Mouse (Mus musculus) lung, postnatal 0 days (tissue): Measurements from ENCODE around the gene Apol9b. TPM values are rescaled to one million over a fixed set of nuclear protein-coding genes. Genes with fewer than 3 reads are reported as not detected.
A peak's percentile ranks its signal among the peaks of the same experiment; 100 is the strongest.
"Not testable (repeated sequence)": the region's sequence is repeated elsewhere in the genome, so short reads cannot be mapped to it uniquely, and the experiment has no call there.

ENCODE experiments used
- ATAC-seq: fragments of 200-750 bp; cut with Nextera tagmentation; 2 replicates; pipeline ENCODE4 v1.8.0; 2017; ENCODE audit warnings: moderate library complexity
- DNase-seq: peaks from one replicate; pipeline ENCODE4 v3.0.0-alpha.2; 2016; ENCODE audit warnings: low spot score
- H3K27ac ChIP-seq: fragments of 300-500 bp; sonication (generic); 2 replicates; pipeline ENCODE4 v1.5.1; 2014; ENCODE audit warnings: antibody characterized with exemption, mild to moderate bottlenecking, low read length, mixed read lengths
- H3K27me3 ChIP-seq: fragments of 300-500 bp; sonication (generic); replicated peaks from 2 replicates; pipeline ENCODE4 v1.6.1; 2014; ENCODE audit warnings: low read length, mixed read lengths; ENCODE audit not compliant: insufficient read depth
- H3K36me3 ChIP-seq: fragments of 300-500 bp; sonication (generic); 2 replicates; pipeline ENCODE4 v1.6.1; 2014; ENCODE audit warnings: low read length, mixed read lengths; ENCODE audit not compliant: insufficient read depth
- H3K4me1 ChIP-seq: fragments of 300-500 bp; sonication (generic); 2 replicates; pipeline ENCODE4 v1.6.1; 2014; ENCODE audit warnings: antibody characterized with exemption, low read depth, low read length, mixed read lengths; ENCODE audit not compliant: insufficient read depth
- H3K4me2 ChIP-seq: fragments of 300-500 bp; sonication (generic); replicated peaks from 2 replicates; pipeline ENCODE4 v1.6.1; 2014; ENCODE audit warnings: low read depth, mild to moderate bottlenecking, low read length, moderate library complexity, mixed read lengths
- H3K4me3 ChIP-seq: fragments of 300-500 bp; sonication (generic); 2 replicates; pipeline ENCODE4 v1.5.1; 2014; ENCODE audit warnings: low read depth, low read length
- H3K9ac ChIP-seq: fragments of 300-500 bp; sonication (generic); replicated peaks from 2 replicates; pipeline ENCODE4 v1.6.1; 2014; ENCODE audit warnings: low read depth, mild to moderate bottlenecking
- H3K9me3 ChIP-seq: fragments of 300-500 bp; sonication (generic); 2 replicates; pipeline ENCODE4 v1.6.1; 2016; ENCODE audit warnings: low read length, mixed read lengths
- CTCF ChIP-seq: IDR thresholded peaks from 2 replicates; pipeline ENCODE4 v1.5.1; 2016; ENCODE audit warnings: antibody characterized with exemption, mild to moderate bottlenecking
- EP300 ChIP-seq: IDR thresholded peaks from 2 replicates; pipeline ENCODE4 v1.6.1; 2016; ENCODE audit warnings: antibody characterized with exemption, mild to moderate bottlenecking, control low read depth
- WGBS: fragments of 180-500 bp; shearing (Covaris S2); extraction: QIAGEN DNeasy Blood & Tissue Kit; methylation state at CpG from one replicate; pipeline ENCODE4 v1.1.7; 2014; 5-methylcytosine and 5-hydroxymethylcytosine counted together
- polyA plus RNA-seq: library from polyadenylated mRNA; unstranded; fragments of >200 nt; fragmentation: Nextera tagmentation; extraction: Ambion mirVana; gene quantifications from 2 replicates; pipeline ENCODE4 v1.2.1, GENCODE M21; 2015

The Apol9b gene
- polyA plus RNA-seq, 1 experiment from 2014 or later = 0.31 TPM

DNA sequence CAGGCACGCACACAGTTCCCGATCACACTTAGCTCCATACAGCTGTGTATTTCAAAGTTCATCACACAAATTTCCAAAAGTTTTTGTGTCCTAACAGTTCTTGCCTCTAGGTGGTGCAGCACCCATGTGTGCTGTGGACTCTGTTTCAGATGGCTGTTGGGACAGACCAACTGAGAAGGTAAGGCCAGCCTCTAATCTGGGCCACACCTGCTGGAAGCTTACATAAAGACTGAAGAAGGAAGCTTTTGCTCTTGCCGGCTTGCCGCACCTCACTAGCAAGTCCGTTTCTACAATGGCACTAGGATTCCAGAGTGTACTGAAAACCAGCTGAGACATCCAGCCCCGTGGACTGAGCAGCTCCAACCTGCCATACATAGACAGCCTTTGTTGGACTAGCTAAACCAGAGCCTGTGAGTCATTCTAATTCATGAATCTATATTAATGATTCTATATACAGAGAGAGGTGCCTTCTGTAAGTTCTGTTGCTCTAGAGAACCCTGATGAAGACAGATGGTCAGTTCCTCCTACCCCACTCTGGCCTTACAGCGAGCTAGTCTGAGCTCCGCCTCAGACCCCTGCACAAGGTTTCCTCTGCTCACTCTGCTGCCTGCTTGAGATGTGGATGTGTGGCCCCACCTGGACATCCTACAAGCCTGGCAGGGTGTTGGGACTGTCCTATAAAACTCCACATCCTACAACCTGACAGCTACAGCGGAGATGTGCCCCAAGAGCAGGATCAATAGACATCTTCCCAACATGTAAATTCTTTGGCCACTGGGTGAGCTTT is 11.9 kb downstream of the Apol9b start:
- Histone ChIP-seq H3K4me2 (no peak overlapping the region), H3K9me3 (no peaks in the 10 kb centered on the region), H3K27me3 (no peaks in the 10 kb centered on the region), H3K9ac (no peak overlapping the region), H3K4me3 (no peak overlapping the region), H3K36me3 (no peaks in the 10 kb centered on the region), H3K27ac (no peak overlapping the region), H3K4me1 (no peaks in the 10 kb centered on the region)
- 68% methylated on average over 9 of the region's 9 CpGs for WGBS
- DNase-seq (peak; percentile 34), ATAC-seq (peak; percentile 59; the same call in 1 of the 2 replicates)
- no peak for TF ChIP-seq EP300
- peak; percentile 66 for TF ChIP-seq CTCF

DNA sequence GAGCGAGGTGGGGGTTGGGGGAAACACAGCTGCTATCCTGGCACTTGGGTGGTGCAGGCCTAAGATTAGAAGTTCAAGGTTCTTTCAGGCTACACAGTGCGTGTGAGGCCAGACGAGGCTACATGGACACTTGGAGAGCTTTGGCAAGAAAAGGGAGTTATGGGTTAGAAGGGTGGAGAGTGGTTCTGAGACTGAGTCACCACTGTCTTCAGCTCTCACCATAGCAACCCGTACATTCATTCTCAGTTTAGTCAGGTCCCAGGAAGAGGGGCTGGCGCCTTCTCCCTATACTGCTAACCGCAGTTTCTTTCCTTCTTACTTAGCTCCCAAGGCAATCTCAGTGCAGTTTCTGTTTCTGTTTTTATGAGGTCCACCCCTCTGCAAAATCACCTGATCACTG is 12.7 kb downstream of the Apol9b start:
- H3K27me3 ChIP-seq, ATAC-seq, H3K4me3 ChIP-seq, H3K9ac ChIP-seq, H3K4me1 ChIP-seq, H3K4me2 ChIP-seq, H3K36me3 ChIP-seq, H3K27ac ChIP-seq, H3K9me3 ChIP-seq, DNase-seq: not testable (repeated sequence)
- WGBS = 75% methylated on average over 6 of the region's 6 CpGs

DNA sequence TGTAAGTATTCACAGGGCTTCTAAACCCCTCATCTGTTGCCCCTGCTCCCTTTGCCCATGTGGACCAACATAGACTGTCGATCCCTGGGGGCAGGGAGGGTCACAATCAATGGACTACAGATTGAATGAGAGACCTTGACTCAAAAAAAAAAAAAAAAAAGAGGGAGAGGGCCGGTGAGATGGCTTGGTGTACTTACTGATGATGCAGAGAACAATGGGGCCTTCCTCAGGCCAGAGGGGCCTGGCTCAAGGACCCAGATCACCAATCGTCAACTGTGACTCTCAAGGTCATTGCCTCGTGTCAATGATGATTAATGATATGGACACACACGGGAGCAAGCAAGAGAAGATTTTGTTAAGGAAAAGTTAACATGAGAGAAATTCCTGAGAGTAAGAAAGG is 15.8 kb downstream of the Apol9b start:
- Histone ChIP-seq H3K27ac (no peak overlapping the region), H3K4me1 (no peaks in the 10 kb centered on the region), H3K4me2 (no peak overlapping the region), H3K9me3 (no peaks in the 10 kb centered on the region), H3K36me3 (no peaks in the 10 kb centered on the region), H3K9ac (no peak overlapping the region), H3K4me3 (no peak overlapping the region), H3K27me3 (no peaks in the 10 kb centered on the region)
- TF ChIP-seq EP300 (no peak), CTCF (no peak)
- 19% methylated on average over 5 of the region's 5 CpGs for WGBS
- DNase-seq = no peak
- no peak for ATAC-seq

DNA sequence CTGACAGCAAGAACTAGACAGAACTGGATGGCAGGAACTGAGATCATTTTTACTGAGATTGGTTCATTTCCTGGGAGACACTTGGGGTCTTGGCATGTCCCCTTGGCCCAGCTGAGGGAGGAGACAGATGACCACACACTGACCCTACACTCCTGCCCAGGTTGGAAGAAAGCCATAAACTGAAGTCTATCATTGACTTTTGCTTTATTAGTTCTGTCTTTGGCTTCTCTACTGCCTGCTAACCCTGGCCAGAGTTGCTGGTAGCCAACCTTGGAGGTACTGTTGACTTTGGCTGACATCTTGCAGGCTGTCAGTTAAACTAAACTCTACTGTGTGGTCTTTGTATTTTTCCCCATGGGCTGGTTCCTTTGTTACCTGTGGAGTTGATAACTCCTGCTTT is 16.2 kb downstream of the Apol9b start:
- no peak for ATAC-seq
- H3K27me3 ChIP-seq = no peaks in the 10 kb centered on the region
- TF ChIP-seq EP300 = no peak
- TF ChIP-seq CTCF = no peak
- H3K27ac ChIP-seq = no peak overlapping the region
- no peaks in the 10 kb centered on the region for H3K4me1 ChIP-seq
- H3K36me3 ChIP-seq = no peaks in the 10 kb centered on the region
- no peaks in the 10 kb centered on the region for H3K9me3 ChIP-seq
- H3K4me3 ChIP-seq = no peak overlapping the region
- no peak overlapping the region for H3K9ac ChIP-seq
- no peak for DNase-seq
- no peak overlapping the region for H3K4me2 ChIP-seq

DNA sequence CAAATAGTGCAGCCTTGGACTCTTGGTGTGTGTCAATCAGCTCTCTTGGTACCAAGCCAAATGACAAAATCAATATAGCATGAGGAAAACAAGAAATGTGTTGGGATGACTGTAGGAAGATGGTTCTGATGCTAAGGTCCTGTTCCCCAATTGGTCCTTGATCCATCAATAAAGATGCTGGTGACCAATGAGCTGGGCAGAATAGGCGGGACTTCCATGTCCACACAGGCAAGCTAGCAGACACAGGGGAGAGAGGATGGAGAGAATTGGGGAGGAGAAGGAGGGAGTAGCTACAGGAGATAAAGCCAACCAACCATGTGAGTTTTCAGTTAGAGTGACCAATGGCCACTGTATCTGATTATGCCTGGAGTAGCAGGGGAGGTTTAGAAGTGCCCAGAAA is 17.5 kb downstream of the Apol9b start:
- ATAC-seq (no peak), DNase-seq (no peak)
- Histone ChIP-seq H3K27me3 (no peaks in the 10 kb centered on the region), H3K9ac (no peak overlapping the region), H3K27ac (no peak overlapping the region), H3K4me1 (no peaks in the 10 kb centered on the region), H3K4me3 (no peak overlapping the region), H3K9me3 (no peaks in the 10 kb centered on the region), H3K36me3 (no peaks in the 10 kb centered on the region), H3K4me2 (no peak overlapping the region)
- WGBS = 81% methylated on average over 1 of the region's 1 CpGs
- TF ChIP-seq EP300 (no peak), CTCF (no peak)

DNA sequence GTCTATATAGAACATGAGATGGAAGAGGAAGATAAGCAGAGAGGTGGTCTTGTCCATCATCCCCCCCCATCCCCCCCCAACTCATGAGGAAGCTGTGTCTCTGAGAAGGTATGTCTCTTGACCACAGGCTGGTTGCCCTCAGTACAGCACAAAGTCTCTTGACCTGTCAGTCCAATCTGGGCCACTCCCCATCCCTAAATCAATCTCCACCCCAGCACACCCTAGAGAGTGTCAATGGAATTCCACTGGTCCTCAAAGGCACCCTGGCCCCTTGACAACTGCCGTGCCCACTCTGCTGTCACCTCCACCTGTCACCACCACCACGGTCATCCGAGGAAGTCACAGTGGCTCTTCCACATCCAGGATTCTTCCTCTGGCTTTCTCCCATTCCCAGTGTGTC is 19.6 kb downstream of the Apol9b start:
- TF ChIP-seq CTCF = no peak
- no peak for TF ChIP-seq EP300
- Histone ChIP-seq H3K4me1 (no peaks in the 10 kb centered on the region), H3K9ac (no peak overlapping the region), H3K9me3 (no peaks in the 10 kb centered on the region), H3K4me2 (no peak overlapping the region), H3K27ac (no peak overlapping the region), H3K27me3 (no peaks in the 10 kb centered on the region), H3K4me3 (no peak overlapping the region), H3K36me3 (no peaks in the 10 kb centered on the region)
- DNase-seq = no peak
- WGBS = 62% methylated on average over 3 of the region's 3 CpGs
- no peak for ATAC-seq

DNA sequence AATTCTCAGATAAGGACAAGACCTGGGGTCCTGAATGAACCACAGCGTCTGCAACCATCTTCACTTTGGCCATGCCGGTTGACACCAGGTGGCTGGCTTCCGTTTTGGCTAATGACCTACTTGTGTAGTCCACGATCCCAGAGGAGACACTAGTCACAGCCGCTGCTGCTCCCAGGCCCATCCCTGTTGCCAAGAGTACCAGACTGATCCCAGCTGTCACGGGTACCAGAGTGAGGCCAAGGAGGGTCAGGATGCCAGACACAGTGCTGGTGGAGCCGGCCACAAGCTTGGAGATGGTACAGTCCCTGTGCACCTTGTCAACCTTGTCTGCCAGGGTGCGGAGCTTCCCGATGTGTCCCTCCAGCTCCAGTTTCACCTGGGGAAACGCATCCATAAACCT is 20.9 kb downstream of the Apol9b start:
- WGBS = 82% methylated on average over 10 of the region's 10 CpGs
- no peak overlapping the region for H3K4me3 ChIP-seq
- H3K9ac ChIP-seq = no peak overlapping the region
- no peaks in the 10 kb centered on the region for H3K9me3 ChIP-seq
- no peaks in the 10 kb centered on the region for H3K27me3 ChIP-seq
- TF ChIP-seq EP300 (no peak), CTCF (no peak)
- H3K4me2 ChIP-seq = no peak overlapping the region
- no peaks in the 10 kb centered on the region for H3K36me3 ChIP-seq
- no peak overlapping the region for H3K27ac ChIP-seq
- ATAC-seq = no peak
- no peaks in the 10 kb centered on the region for H3K4me1 ChIP-seq
- DNase-seq = no peak
